Mouse (Mus musculus) induced T-regulatory cell, adult 2 months (primary cell): ENCODE measurements at regions not wholly inside any gene's neighbourhood (a gene's known extent, or its start where the extent isn't known, plus 50 kb on each side); places are given as distances from the start of the nearest gene placed in this dataset.

Experiments
- DNase-seq: peaks from one replicate; pipeline ENCODE4 v3.0.0-alpha.2; 2012; ENCODE audit warnings: low read depth

- DNase-seq = no peak
Observed at GRCm38 (mm10) chr3:41412698-41413097, 142.8 kb upstream of the Jade1 start.

DNA sequence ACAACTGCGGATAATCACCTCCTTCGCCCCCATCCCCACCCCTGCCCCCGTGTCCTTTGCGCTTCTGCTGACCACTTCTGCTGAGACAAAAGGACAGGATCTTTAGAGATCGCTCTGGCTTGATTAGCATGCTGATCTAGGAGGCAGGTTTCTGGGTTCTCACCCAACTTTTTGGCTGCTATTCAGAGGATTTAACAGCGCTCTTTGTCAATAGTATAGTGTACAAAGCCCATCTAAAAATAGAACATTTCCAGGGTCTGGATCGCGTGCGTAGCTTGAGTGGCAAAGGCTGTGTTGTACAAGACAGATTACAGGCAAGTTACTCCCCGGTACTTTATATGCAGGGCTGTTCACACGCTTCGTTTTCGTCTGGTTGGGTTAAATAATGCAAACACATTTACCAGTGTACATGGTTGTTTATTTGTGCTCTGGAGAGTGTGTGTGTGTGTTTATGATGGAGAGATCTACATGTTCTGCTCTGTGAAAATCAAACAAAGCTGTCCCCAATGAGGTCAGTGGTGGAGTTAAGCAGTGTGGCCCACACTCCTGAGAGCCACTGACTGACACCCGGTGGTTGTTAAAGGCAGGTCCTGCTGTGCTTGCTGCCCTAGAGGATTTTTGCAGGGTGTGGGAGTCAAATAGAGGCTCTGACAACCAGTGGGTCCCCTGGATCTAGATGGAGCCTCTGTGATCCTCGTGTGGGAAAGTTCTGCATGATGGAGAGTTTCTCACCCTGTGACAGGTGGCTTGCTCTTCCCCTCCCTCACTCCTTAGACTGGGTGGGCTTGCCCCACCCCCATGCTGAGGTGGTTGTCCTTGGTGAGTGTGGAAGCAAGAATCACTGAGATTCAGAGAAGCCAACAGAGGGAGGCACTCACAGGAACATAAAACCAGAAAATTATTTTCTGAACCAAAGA is 146.5 kb upstream of the Jade1 start:
- peak; percentile 49 for DNase-seq

DNA sequence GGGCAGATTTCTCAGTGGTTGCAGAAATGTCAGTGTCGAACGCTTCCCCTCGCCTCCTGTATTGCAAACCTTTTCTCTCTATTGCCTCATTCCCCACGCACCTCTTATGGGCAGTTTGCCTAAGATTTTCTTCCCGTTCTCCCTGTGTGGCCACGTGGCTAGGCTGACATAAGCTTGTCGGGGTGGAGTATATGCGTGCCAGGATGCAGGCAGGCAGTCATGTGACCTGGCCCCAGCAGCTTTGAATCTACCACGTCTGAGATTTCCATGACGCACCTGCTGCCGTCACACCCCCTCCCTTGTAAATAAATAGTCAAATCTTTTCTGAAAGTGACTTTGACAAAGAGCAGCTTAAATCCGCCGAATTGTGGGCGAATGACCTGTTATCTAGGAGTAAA is 147.1 kb upstream of the Jade1 start:
- peak; percentile 83 for DNase-seq

- no peak for DNase-seq
Observed at GRCm38 (mm10) chr3:41407988-41408387, 147.5 kb upstream of the Jade1 start.

DNA sequence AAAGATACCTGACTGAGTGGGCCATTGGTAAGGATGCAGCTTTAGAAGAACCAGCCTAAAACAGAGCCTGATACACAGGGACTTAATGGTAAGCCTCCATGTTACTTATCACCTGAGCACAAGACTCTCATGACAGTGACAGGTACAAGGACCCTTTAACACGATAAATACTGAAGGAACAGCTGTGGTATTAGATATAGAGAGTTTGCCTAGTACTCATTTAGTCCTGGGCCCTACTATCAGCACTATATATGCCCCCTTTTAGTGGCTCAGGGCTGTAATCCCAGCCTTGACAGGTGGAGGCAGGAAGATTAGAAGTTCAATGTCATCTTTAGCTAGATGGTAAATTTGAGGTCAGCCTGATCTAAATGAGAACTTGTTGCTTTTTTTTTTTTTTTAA is 148.0 kb upstream of the Jade1 start:
- no peak for DNase-seq

DNA sequence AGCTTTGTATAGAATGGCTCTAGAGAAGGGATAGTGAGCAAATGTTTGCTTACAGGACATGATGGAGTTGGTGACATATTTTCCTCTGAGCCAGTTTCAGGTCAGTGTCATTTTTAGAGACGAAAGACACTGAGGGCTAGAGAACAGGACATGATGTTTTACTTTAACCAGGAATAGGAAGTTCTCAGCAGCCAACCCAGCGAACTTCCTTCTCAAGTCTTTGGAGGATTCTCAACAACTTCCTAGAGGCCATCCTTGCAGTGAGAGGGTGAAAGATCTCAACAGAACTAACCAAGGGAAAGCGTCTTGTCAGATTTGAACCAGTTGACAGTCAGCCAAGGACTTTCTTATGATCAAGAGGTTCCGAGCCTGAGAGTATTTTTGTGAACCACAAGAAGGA is 153.7 kb upstream of the Jade1 start:
- DNase-seq = no peak

DNA sequence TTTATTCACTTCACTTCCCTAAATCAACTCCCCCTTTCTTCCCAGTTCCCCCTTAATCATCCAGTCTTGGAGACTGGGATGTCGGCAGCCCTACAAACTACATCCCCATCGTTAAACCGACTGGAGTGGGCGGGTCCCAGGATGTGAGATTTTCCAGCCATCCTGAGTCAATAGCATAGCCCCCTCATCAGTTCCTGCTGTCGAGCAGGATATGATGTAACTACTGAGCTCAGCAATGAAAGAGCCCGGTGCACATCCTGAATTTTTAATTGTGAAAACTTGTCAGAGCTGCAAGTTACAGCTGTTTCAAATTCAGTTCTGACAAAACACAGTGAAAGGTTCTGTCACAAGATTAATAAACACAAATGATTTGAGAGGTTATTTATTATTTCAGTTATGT is 165.7 kb upstream of the Jade1 start:
- DNase-seq = no peak

GRCm38 (mm10) chr3:41387469-41388212 is 167.9 kb upstream of the Jade1 start:
- no peak for DNase-seq

- no peak for DNase-seq
Observed at GRCm38 (mm10) chr3:41386299-41386698, 169.2 kb upstream of the Jade1 start.

DNA sequence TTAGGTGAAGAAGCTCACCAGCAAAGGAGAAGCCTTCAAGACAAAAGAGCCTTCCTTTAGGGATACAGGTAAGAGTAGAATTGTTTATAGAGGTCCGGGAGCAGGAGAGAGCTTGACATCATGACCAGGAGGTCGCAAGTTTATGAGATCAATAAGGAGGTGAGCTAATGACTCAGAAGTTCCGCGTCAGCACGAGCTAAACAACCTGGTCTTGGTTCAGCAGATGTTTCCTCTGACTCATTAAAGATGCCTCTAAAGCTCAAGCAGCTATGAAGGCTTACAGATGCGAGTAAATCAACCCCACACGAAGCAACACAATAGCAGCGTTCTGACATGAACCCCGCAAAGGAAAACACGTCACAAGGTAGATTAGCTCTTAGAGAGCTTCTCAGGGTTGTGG is 171.1 kb upstream of the Jade1 start:
- no peak for DNase-seq

DNA sequence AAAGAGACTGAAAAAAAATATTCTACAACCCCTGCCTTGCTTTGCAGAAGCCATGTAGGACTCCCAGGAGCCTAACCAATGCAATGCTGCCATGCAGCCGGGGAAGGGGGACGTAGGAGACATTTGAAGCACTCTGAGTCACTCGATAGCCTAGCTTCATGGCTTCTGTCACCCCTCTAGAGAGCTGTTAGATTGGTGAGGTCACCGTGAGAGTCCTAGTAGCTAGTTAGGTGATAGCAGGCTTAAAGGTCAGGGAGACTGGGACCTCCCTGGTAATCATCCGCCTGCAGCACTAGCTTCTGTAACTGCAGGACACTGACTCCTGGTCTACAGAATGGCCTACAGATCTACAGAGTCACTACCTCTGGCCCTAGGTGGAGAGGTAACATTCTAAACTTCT is 177.0 kb upstream of the Jade1 start:
- DNase-seq = no peak

DNA sequence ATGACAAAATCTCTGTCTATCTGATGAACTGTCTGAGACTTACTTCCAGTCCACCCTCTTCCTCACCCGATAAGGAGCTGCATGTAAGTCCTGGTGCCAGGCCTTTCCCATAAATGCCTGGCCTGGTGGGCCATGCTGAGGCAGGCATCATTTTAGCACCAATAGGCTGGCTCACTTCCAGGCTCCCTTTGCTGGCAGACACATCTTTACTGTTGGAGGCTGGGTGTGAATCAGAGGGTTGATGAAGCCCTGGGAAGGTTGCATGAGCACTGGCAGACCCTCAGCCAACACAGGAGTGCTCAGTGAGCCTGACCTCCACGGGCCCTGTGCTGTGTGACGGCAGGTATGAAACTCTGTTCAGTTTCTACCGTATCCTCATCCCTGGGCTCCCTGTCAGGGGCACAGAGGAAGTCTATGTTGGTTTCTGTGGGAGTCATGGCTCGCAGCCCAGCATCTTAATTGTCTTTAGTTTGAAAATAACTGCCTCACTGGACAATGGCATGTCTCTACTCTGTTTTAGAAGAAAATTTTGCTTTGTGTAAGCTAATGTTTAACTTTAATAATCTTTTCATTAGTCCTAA is 177.6 kb upstream of the Jade1 start:
- no peak for DNase-seq

DNA sequence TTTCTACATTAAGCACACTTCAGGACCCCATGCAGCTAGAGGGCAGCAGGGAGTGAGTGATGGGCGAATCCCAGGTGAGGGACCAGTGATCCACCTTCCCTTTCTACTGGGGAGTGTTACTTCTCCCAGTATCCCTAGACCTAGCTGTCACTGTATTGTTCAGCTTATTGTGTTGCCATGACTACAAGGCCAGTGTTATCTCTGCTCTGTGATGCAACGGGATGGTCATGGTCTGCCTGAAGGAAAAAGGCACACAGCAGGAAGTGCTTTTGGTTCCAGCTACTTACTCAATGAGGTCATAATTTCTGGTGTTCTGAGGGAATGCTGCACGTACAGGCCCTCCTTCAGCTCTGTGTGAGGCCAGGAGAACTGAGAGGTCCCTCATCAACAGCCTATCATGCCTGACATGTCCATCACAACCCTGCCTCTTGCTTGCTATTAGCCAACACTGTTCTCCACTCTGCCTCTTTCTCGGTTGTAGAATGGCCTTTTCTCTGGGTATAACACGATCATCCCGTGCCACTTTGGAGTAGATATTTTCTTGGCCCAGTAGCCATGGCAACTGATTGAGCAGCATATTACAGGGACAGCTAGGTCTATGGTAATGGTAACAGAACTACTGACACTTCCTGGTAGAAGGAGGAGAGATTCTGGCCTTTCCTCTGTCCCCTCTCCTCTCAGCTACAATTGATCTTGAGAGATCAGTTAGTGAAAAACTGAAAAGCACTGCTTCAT is 178.5 kb upstream of the Jade1 start:
- no peak for DNase-seq

DNA sequence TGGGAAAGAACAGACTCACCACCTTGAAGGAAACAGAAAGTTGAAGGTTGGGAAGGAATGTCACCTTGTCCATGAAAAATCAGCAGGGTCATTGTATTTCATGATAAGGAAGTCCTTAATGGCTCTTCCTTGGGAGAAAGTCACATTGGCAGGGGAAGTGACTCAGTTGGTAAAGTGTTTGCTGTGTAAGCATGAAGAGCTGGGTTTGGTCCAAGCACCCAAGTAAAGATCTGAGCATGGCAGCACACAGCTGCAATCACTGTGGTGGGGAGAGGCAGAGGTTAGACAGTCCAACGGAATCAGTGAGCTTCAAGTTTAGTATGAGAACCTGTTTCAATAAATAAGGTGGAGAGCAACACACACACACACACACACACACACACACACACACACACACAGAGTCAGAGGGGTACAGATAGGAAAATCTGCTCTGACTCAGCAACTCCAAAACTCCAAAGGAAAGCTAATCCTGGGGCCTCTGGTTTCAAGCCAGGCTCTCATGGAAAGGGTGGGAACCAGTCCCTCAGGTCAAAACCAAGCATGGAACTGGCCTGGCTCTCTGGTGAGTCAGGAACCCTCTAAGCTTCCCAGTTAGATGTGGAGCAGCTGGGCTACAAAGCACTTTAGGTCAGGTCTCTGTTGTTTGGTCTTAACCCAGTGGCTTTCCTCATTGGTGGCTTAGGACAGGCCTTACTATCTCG is 180.2 kb upstream of the Jade1 start:
- DNase-seq = no peak

- DNase-seq = no peak
Observed at GRCm38 (mm10) chr3:41373198-41373597, 182.3 kb upstream of the Jade1 start.

DNA sequence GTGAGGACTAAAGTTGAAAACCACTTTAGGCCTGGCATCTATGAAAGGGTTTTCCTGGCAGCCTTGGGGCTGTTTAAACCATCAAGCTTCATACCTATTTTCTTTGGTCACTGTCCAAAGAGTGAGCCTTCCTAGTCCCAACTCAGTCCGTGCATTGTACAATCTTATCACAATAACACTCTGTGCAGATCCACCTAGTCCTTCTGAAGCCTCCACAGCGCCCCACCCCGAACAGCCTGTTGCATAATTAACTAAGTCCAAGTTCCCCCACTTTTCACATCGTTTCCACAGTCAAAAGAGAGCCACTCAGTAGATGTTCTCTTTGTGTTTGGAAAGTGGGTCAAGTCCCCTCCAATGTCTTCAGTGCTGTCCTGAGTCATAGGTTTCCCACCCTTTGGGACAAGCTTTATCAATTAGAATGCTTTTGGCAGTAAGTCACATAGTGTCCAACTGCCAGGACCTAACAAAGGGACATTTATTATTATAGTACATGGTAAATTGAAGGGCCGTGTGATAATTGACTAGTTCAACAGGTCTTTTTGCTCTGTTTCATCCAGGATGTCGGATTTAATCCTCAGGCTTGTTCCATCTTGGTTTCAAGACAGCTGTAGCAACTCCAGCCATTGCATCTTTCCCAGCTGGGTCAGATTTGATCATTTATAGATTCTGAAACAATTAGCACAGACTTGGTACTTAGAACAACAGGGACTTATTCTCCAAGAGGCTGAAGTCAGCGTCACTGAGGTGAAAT is 187.0 kb upstream of the Jade1 start:
- no peak for DNase-seq

GRCm38 (mm10) chr3:41366764-41367163 is 188.8 kb upstream of the Jade1 start:
- no peak for DNase-seq

- DNase-seq = no peak
Observed at GRCm38 (mm10) chr3:41366264-41366663, 189.3 kb upstream of the Jade1 start.

- no peak for DNase-seq
Observed at GRCm38 (mm10) chr3:41365145-41365830, 190.2 kb upstream of the Jade1 start.

GRCm38 (mm10) chr3:41363947-41364346 is 191.6 kb upstream of the Jade1 start:
- DNase-seq = no peak
